9 mouse cellular contexts compared by ENCODE assay signal in the genomic region with DNA sequence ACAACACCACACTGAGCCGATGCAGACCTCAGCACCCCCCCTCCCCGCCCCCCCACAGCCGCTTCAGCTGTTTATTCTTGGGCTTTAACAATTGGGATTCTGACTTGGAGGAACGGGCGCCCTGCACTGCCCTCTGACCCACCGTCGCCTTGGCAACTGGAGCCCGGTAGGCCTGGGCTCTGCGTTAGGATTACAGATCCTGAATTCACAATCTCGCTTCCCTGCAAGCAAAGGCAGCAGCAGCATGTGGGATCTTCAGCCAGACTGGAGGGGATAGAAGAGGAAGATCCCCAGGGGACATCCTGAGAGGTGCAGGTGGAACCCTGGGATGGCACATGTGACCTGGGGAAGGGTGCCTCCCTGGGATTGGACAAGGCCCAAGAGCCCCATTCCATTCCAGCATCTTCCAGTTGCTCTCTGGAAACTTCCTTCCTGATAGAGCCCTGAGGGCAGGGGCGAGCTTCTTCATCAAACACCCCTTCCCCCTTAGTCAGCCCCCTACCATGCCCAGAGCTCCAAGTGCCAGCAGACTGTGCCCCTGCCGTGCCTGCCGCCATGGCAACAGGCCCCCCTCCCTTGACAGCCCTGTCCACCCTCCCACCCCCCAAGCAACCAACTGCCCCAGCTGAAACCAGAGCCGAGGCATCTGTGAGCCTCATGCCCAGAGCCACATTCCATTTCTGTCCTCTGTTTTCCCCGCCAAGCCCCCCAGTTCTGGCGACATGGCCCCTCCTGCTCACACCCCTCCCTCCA. TPM values are rescaled to one million over a fixed set of nuclear protein-coding genes. Genes with fewer than 3 reads are reported as not detected.
A peak's percentile ranks its signal among the peaks of the same experiment; 100 is the strongest.
DNase-seq lines count a peak whose midpoint lies in the region; TF ChIP-seq lines count a peak whose summit lies in the region.
"Had no signal": no experiment of that assay in that cellular context is flagged by ENCODE, and none has a peak within 500 bp of the region (broad histone marks: within the 10 kb centered on the region; RNA-seq: fewer than 3 reads in every experiment).

No protein-coding gene starts in this region.

- H3K9me3 ChIP-seq in forebrain, embryonic 10.5 days: no peaks in the 10 kb centered on the region

- no peak overlapping the region for H3K4me3 ChIP-seq in left cerebral cortex, adult 2 months
- peak overlapping the region; percentile 34 for H3K4me3 ChIP-seq in forebrain, embryonic 10.5 days

- DNase-seq in left cerebral cortex, adult 2 months (ENCODE audit: extremely low spot score in 1 of 2, low spot score in 2 of 2): no peak
- no peak for DNase-seq in left cerebral cortex, postnatal 25 days (ENCODE audit: low spot score in 2 of 2)
- DNase-seq in forebrain, embryonic 10.5 days (ENCODE audit: extremely low spot score, low spot score): peak; percentile 76
- DNase-seq in kidney, postnatal 36 days: peak; percentile 40 to 68
- DNase-seq in retina, embryonic 14.5 days (ENCODE audit: low spot score): peak; percentile 71
- DNase-seq in thymus, postnatal 10 days (ENCODE audit: low spot score in 2 of 2): no peak
- DNase-seq in adrenal gland, adult 18-20 months (ENCODE audit: low spot score in 2 of 2): no peak
- no peak for DNase-seq in adrenal gland, postnatal 25 days
- DNase-seq: thymus, postnatal 36 days had no signal

- no peak for TF ChIP-seq CTCF in left cerebral cortex, adult 2 months (IDR thresholded peaks at IDR 0.05)

- no peaks in the 10 kb centered on the region for H3K36me3 ChIP-seq in forebrain, embryonic 10.5 days (replicated peaks)

- H3K27me3 ChIP-seq in forebrain, embryonic 10.5 days (ENCODE audit: poor library complexity, severe bottlenecking): peaks cover 2% of the 10 kb centered on the region; the same call in 1 of the 2 replicates

- H3K4me1 ChIP-seq in forebrain, embryonic 10.5 days: peaks cover 100% of the 10 kb centered on the region

- peak overlapping the region; percentile 88 for H3K27ac ChIP-seq in left cerebral cortex, adult 2 months
- peak overlapping the region; percentile 84 for H3K27ac ChIP-seq in forebrain, embryonic 10.5 days

- 6% methylated on average over 16 of the region's 16 CpGs for WGBS in forebrain, embryonic 10.5 days

- intact Hi-C loops in left cerebral cortex, adult 2 months (cut with DNase I): loop anchor here (2.0 kb wide), 1 partner anchor 31 kb away; no protein-coding TSS in a partner anchor
- intact Hi-C loops in left cerebral cortex, postnatal 25 days (cut with DNase I): loop anchor here (2.0 kb wide), 1 partner anchor 31 kb away; no protein-coding TSS in a partner anchor

RNA-seq across cellular contexts. Expression of gene Ahdc1, which starts 36.5 kb away (rescaled TPM):
- 100 to 1,000 TPM; 108 to 132 TPM for total RNA-seq in left cerebral cortex, adult 2 months (2021)
- 10 to 100 TPM; 88.2 to 97.6 TPM for total RNA-seq in left cerebral cortex, postnatal 25 days (2021)
- 5.8 and 7.4 TPM in 2 replicates for polyA plus RNA-seq in forebrain, embryonic 10.5 days (2016; fragmentation: Nextera tagmentation; extraction: Ambion mirVana)
- total RNA-seq in adrenal gland, adult 18-20 months (2021): 10 to 100 TPM; 72.1 to 86.9 TPM
- total RNA-seq in adrenal gland, postnatal 25 days (2021): 91.4 and 96.4 TPM in 2 replicates

Comparison
In these comparisons a context has a peak if more than half of its experiments do, and no peak if none do; other contexts are left out.
1. DNase-seq: peak in forebrain, embryonic 10.5 days (single experiment), kidney, postnatal 36 days (2 of 2) and retina, embryonic 14.5 days (single experiment); none in left cerebral cortex, adult 2 months (0 of 2), left cerebral cortex, postnatal 25 days (0 of 2), thymus, postnatal 10 days (0 of 2), adrenal gland, adult 18-20 months (0 of 2) and adrenal gland, postnatal 25 days (single experiment).